Mouse (Mus musculus): ENCODE data around the gene Gm5800. TPM values are rescaled to one million over a fixed set of nuclear protein-coding genes. Genes with fewer than 3 reads are reported as not detected.
"Not testable (repeated sequence)": the region's sequence is repeated elsewhere in the genome, so short reads cannot be mapped to it uniquely, and the experiment has no call there.

The Gm5800 gene
- polyA plus RNA-seq (2021) = not detected

DNA sequence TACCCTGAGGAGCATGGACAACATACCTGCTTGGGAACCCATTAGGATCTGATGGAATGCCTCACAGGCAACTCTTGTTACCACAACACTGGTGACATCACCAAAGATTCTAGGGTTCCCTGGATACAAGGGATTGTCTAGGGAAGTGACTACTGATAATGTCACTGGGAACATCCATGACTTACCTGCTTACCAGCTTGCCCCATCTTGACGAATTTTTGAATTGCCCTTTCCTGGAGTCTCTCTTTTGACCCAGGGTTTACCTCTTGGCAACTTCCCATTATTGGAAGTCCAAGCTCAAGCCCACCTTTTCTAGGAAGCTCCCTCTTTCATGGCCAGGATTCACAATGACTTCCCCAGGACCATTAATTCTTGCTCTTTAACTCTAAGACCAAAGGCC, at the start of gene Gm5800:
Gene Gm5800, minus strand, starts transcription at position 101 of the 400 bp plus-strand sequence.
- DNase-seq (ENCODE audit: low read depth, low spot score) (no peak), ATAC-seq (no peak)
- in situ Hi-C loops (cut with MboI; ENCODE audit: low pct_unique_long_range_greater_than_20kb) = no loop called here
- POLR2A ChIA-PET = no interaction called here
- H3K27me3 ChIP-seq = no peaks in the 10 kb centered on the region
- TF ChIP-seq CTCF (IDR thresholded peaks at IDR 0.05) = no peak
- CTCF ChIA-PET = no interaction called here

DNA sequence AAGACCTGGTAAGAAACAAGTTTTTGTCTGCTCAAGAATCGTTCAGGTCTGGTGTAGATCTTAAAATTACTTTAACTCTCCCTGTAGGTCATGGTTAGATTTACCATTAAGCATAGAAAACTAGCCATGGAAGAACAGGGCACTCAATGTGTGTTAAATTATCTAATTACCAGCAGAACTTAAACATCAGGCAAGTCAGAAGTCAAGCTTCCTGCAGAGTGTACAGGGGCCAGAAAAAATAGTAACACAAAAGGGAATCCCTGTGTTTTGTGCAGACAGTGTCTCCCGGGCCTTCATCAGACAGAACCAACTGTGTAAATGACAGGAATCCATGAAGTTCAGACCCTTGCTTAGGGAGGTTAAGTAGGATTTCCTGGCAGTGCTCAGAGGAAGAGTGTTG, 39.0 kb upstream of the Gm5800 start:
- DNase-seq (ENCODE audit: low read depth, low spot score) = no peak
- ChIA-PET POLR2A (no interaction called here), CTCF (no interaction called here)
- TF ChIP-seq CTCF (IDR thresholded peaks at IDR 0.05) = no peak
- in situ Hi-C loops (cut with MboI; ENCODE audit: low pct_unique_long_range_greater_than_20kb) = no loop called here
- no peaks in the 10 kb centered on the region for H3K27me3 ChIP-seq
- ATAC-seq = no peak

- no peak for TF ChIP-seq CTCF (IDR thresholded peaks at IDR 0.05)
- no peaks in the 10 kb centered on the region for H3K27me3 ChIP-seq
- in situ Hi-C loops (cut with MboI; ENCODE audit: low pct_unique_long_range_greater_than_20kb) = no loop called here
- no peak for ATAC-seq
- CTCF ChIA-PET = no interaction called here
- DNase-seq (ENCODE audit: low read depth, low spot score) = no peak
- POLR2A ChIA-PET = no interaction called here
Measured at GRCm38 (mm10) chr14:51740347-51741170, 23.6 kb upstream of the Gm5800 start.

GRCm38 (mm10) chr14:51739150-51739993, 22.4 kb upstream of the Gm5800 start:
- CTCF ChIA-PET = no interaction called here
- no peak for DNase-seq (ENCODE audit: low read depth, low spot score)
- TF ChIP-seq CTCF (IDR thresholded peaks at IDR 0.05) = no peak
- no peak for ATAC-seq
- POLR2A ChIA-PET = no interaction called here
- H3K27me3 ChIP-seq = no peaks in the 10 kb centered on the region
- in situ Hi-C loops (cut with MboI; ENCODE audit: low pct_unique_long_range_greater_than_20kb) = no loop called here

- POLR2A ChIA-PET = no interaction called here
Measured at GRCm38 (mm10) chr14:51738411-51739149, 21.6 kb upstream of the Gm5800 start.

DNA sequence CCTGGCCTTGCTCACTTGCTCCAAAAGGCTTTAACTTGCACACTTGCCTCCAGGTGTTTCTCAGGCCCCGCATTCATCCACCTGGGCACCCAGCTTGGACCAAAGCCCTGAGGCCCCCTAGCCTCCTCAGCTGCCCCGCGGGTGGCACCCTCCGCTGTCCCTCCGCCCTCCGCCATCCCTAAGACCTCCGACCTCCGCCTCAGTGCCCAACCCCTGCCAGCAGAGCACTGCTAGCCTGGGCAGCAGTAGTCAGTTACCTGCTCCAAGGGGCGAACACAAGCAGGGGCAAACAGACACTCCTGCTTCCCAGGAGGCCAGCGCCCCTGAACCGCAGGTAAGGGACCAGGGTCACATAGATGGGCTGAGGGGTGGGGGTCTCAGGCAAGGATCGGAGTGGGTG, 21.0 kb upstream of the Gm5800 start:
- in situ Hi-C loops (cut with MboI; ENCODE audit: low pct_unique_long_range_greater_than_20kb) = no loop called here
- no peak for TF ChIP-seq CTCF (IDR thresholded peaks at IDR 0.05)
- ATAC-seq (no peak), DNase-seq (ENCODE audit: low read depth, low spot score) (no peak)
- no peaks in the 10 kb centered on the region for H3K27me3 ChIP-seq
- ChIA-PET POLR2A (no interaction called here), CTCF (no interaction called here)

More at GRCm38 (mm10) chr14:51738411-51739149, 21.6 kb upstream of the Gm5800 start:
- in situ Hi-C loops (cut with MboI; ENCODE audit: low pct_unique_long_range_greater_than_20kb) = no loop called here
- ATAC-seq (no peak), DNase-seq (ENCODE audit: low read depth, low spot score) (no peak)
- TF ChIP-seq CTCF (IDR thresholded peaks at IDR 0.05) = no peak
- CTCF ChIA-PET = no interaction called here
- H3K27me3 ChIP-seq = no peaks in the 10 kb centered on the region

DNA sequence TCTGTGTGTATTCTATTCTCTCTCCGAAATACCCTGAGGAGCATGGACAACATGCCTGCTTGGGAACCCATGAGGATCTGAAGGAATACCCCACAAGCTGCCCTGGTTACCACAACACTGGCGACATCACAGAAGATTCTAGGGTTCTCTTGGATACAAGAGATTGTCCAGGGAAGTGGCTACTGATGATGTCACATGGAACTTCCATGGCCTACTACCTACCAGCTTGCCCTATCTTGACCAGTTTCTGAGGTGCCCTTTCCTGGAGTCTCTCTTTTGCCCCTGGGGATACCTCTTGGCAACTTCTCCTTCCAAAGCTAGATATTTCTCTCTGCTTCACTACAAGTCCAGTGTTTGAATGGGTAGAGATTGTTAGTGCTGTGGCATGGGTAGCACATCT, 21.6 kb downstream of the Gm5800 start, which contains the start of gene Gm17079:
Gene Gm17079, minus strand, starts transcription at position 101 of the 400 bp plus-strand sequence.
- DNase-seq (ENCODE audit: low read depth, low spot score); ATAC-seq; H3K27me3 ChIP-seq; POLR2A ChIA-PET; CTCF ChIA-PET: not testable (repeated sequence)
- in situ Hi-C loops (cut with MboI; ENCODE audit: low pct_unique_long_range_greater_than_20kb) = loop anchor here (25.0 kb wide), 1 partner anchor 108 kb away; the partner anchor contains the start of gene Gm17174

DNA sequence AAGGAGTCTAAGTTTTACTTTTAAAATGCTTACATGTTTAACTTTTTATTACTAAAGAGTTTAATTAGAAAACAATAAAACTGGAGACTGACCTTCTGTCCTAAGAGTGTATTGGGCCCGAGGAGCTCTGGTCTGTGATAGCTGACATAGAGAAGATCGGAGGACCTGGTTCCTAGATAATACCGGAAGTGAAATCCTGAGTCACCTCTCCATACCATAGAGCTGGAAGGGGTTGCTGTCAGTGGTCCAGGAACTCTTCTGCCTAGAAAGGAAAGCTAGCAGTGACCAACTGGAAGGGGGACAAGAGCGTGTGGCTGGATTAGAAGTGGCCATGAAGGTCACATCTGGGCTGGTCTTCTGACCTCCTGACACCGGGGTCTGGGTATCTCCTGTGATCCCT, 39.7 kb downstream of the Gm5800 start:
- in situ Hi-C loops (cut with MboI; ENCODE audit: low pct_unique_long_range_greater_than_20kb) = loop anchor here (25.0 kb wide), 1 partner anchor 90 kb away; the partner anchor contains the start of gene Gm17174
- H3K27me3 ChIP-seq = no peaks in the 10 kb centered on the region
- DNase-seq (ENCODE audit: low read depth, low spot score) = no peak
- ChIA-PET CTCF (no interaction called here), POLR2A (no interaction called here)
- no peak for TF ChIP-seq CTCF (IDR thresholded peaks at IDR 0.05)
- ATAC-seq = no peak

Other genes starting within 250 kb of the Gm5800 start
- not detected for gene Gm5622, start 164.4 kb downstream of the Gm5800 start, polyA plus RNA-seq (2021)
- not detected for gene Gm17175, start 143.1 kb downstream of the Gm5800 start, polyA plus RNA-seq (2021)
- gene Gm17174, start 125.0 kb downstream of the Gm5800 start, polyA plus RNA-seq (2021) = not detected
- not detected for gene Gm17078, start 105.9 kb downstream of the Gm5800 start, polyA plus RNA-seq (2021)
- not detected for gene Gm4181, start 81.5 kb downstream of the Gm5800 start, polyA plus RNA-seq (2021)
- not detected for gene Gm17079, start 21.7 kb downstream of the Gm5800 start, polyA plus RNA-seq (2021)
- gene Ang4, start 56.4 kb upstream of the Gm5800 start, polyA plus RNA-seq (2021) = not detected
- not detected for gene AY358078, start 82.9 kb upstream of the Gm5800 start, polyA plus RNA-seq (2021)
- not detected for gene Ear6, start 136.5 kb upstream of the Gm5800 start, polyA plus RNA-seq (2021)
- 27.5 TPM for gene Mettl17, start 167.7 kb upstream of the Gm5800 start, polyA plus RNA-seq (2021)
- gene Slc39a2, start 175.7 kb upstream of the Gm5800 start, polyA plus RNA-seq (2021) = 0.15 TPM
- 1.1 TPM for gene Ndrg2, start 197.0 kb upstream of the Gm5800 start, polyA plus RNA-seq (2021)
- not detected for gene Tppp2, start 201.2 kb upstream of the Gm5800 start, polyA plus RNA-seq (2021)
- gene Rnase13, start 205.6 kb upstream of the Gm5800 start, polyA plus RNA-seq (2021) = not detected